Mouse (Mus musculus) gastrocnemius, adult 2 months (tissue): ENCODE measurements around the gene Nudt10. TPM values are rescaled to one million over a fixed set of nuclear protein-coding genes. Genes with fewer than 3 reads are reported as not detected.
"Not testable (repeated sequence)": the region's sequence is repeated elsewhere in the genome, so short reads cannot be mapped to it uniquely, and the experiment has no call there.

Source experiments
- DNase-seq: peaks from one replicate; pipeline ENCODE4 v3.0.0; 2022
- H3K27ac ChIP-seq: fragments of 200-600 bp; 2 replicates; pipeline ENCODE4 v1.8.1; 2022; ENCODE audit warnings: mild to moderate bottlenecking
- H3K4me3 ChIP-seq: fragments of 200-600 bp; 2 replicates; pipeline ENCODE4 v1.8.1; 2022; ENCODE audit warnings: mild to moderate bottlenecking, moderate library complexity
- CTCF ChIP-seq: fragments of 200-600 bp; IDR thresholded peaks from 2 replicates; pipeline ENCODE4 v1.8.1; 2022; ENCODE audit warnings: antibody characterized with exemption, mild to moderate bottlenecking, moderate library complexity
- intact Hi-C: fragments of 180-260 bp; cut with DNase I; formaldehyde crosslinking; loops from one replicate; pipeline ENCODE4 v1.15.1; 2025
- long read RNA-seq, 2 experiments: library from polyadenylated mRNA; stranded (forward); transcript quantifications; one replicate each; pipeline ENCODE4 v2.0.0; 2021
- total RNA-seq, 2 experiments: library from RNA; stranded (reverse); gene quantifications; 2 replicates each; pipeline ENCODE4 v1.2.3; 2021

Gene Nudt10
- under 1 TPM; 0.71 to 0.73 TPM for total RNA-seq
- long read RNA-seq, experiment 1, result 0 reads
- long read RNA-seq, experiment 2, partial matches to known transcripts, result 0 of 2 reads
- long read RNA-seq, experiment 2, other reads (novel, unspliced or antisense), result 1 of 2 reads

GRCm38 (mm10) chrX:6172823-6173640 lies at the start of gene Nudt10:
Nudt10 (minus strand) TSS chrX:6173015.
- peak within 1 kb of the TSS; percentile 50 for H3K4me3 ChIP-seq
- peak; percentile 17 for DNase-seq
- H3K27ac ChIP-seq, intact Hi-C loops: not testable (repeated sequence)

GRCm38 (mm10) chrX:6172136-6172822 lies 536 bp downstream of the Nudt10 start:
- intact Hi-C loops, H3K27ac ChIP-seq, DNase-seq: not testable (repeated sequence)
- peak overlapping the region; percentile 50 for H3K4me3 ChIP-seq

GRCm38 (mm10) chrX:6171718-6172117 lies 1.1 kb downstream of the Nudt10 start:
- DNase-seq, result no peak
- H3K4me3 ChIP-seq, result peak overlapping the region; percentile 32; the same call in 1 of the 2 replicates
- intact Hi-C loops, result no loop called here
- no peak for TF ChIP-seq CTCF
- no peak overlapping the region for H3K27ac ChIP-seq

Other genes with a start within 250 kb of the Nudt10 start
- gene Nudt11, start 125.6 kb downstream of the Nudt10 start, total RNA-seq, result 1 to 10 TPM in 1 of 2 experiments, under 1 TPM in 1; 0.59 to 1.0 TPM
- not detected for gene AU022751, start 89.6 kb downstream of the Nudt10 start, total RNA-seq
- under 1 TPM in 1 of 2 experiments, not detected in 1; 0.08 TPM for gene Bmp15, start 147.7 kb upstream of the Nudt10 start, total RNA-seq
- 1 to 10 TPM; 4.3 to 5.7 TPM for gene Shroom4, start 226.8 kb upstream of the Nudt10 start, total RNA-seq